Mouse (Mus musculus): Measurements from ENCODE around the gene Hspa1b. TPM values are rescaled to one million over a fixed set of nuclear protein-coding genes. Genes with fewer than 3 reads are reported as not detected.

Hspa1b gene
- polyA plus RNA-seq, 1 experiment from 2014 or later, result 0.07 TPM

Other genes starting within 250 kb of the Hspa1b start
- not detected in 2 replicates for gene C4b, start 215.4 kb downstream of the Hspa1b start, polyA plus RNA-seq (2016; fragmentation: Nextera tagmentation; extraction: Ambion mirVana)
- not detected in 2 replicates for gene Cyp21a1, start 154.7 kb downstream of the Hspa1b start, polyA plus RNA-seq (2016; fragmentation: Nextera tagmentation; extraction: Ambion mirVana)
- 28.6 and 31.6 TPM in 2 replicates for gene Stk19, start 122.3 kb downstream of the Hspa1b start, polyA plus RNA-seq (2016; fragmentation: Nextera tagmentation; extraction: Ambion mirVana)
- gene Dxo, start 122.2 kb downstream of the Hspa1b start, polyA plus RNA-seq (2016; fragmentation: Nextera tagmentation; extraction: Ambion mirVana), result 80.2 and 83.0 TPM in 2 replicates
- gene Skiv2l, start 109.0 kb downstream of the Hspa1b start, polyA plus RNA-seq (2016; fragmentation: Nextera tagmentation; extraction: Ambion mirVana), result 58.0 and 58.3 TPM in 2 replicates
- 150 and 153 TPM in 2 replicates for gene Nelfe, start 108.8 kb downstream of the Hspa1b start, polyA plus RNA-seq (2016; fragmentation: Nextera tagmentation; extraction: Ambion mirVana)
- 1.8 and 2.7 TPM in 2 replicates for gene Cfb, start 96.7 kb downstream of the Hspa1b start, polyA plus RNA-seq (2016; fragmentation: Nextera tagmentation; extraction: Ambion mirVana)
- gene Zbtb12, start 79.8 kb downstream of the Hspa1b start, polyA plus RNA-seq (2016; fragmentation: Nextera tagmentation; extraction: Ambion mirVana), result 6.6 and 7.0 TPM in 2 replicates
- 0.05 and 0.11 TPM in 2 replicates for gene Gm20547, start 77.2 kb downstream of the Hspa1b start, polyA plus RNA-seq (2016; fragmentation: Nextera tagmentation; extraction: Ambion mirVana)
- 0.83 and 1.7 TPM in 2 replicates for gene C2, start 61.0 kb downstream of the Hspa1b start, polyA plus RNA-seq (2016; fragmentation: Nextera tagmentation; extraction: Ambion mirVana)
- gene Ehmt2, start 60.8 kb downstream of the Hspa1b start, polyA plus RNA-seq (2016; fragmentation: Nextera tagmentation; extraction: Ambion mirVana), result 93.3 and 98.8 TPM in 2 replicates
- gene Slc44a4, start 44.8 kb downstream of the Hspa1b start, polyA plus RNA-seq (2016; fragmentation: Nextera tagmentation; extraction: Ambion mirVana), result 0.06 and 0.11 TPM in 2 replicates
- 18.2 and 18.8 TPM in 2 replicates for gene Neu1, start 28.0 kb downstream of the Hspa1b start, polyA plus RNA-seq (2016; fragmentation: Nextera tagmentation; extraction: Ambion mirVana)
- gene Gm20481, start 10.7 kb upstream of the Hspa1b start, polyA plus RNA-seq (2016; fragmentation: Nextera tagmentation; extraction: Ambion mirVana), result not detected in 2 replicates
- gene Hspa1a, start 12.9 kb upstream of the Hspa1b start, polyA plus RNA-seq (2016; fragmentation: Nextera tagmentation; extraction: Ambion mirVana), result 0.94 and 2.1 TPM in 2 replicates
- gene Hspa1l, start 13.5 kb upstream of the Hspa1b start, polyA plus RNA-seq (2016; fragmentation: Nextera tagmentation; extraction: Ambion mirVana), result 1.1 TPM in 2 replicates
- 363 and 375 TPM in 2 replicates for gene Lsm2, start 22.6 kb upstream of the Hspa1b start, polyA plus RNA-seq (2016; fragmentation: Nextera tagmentation; extraction: Ambion mirVana)
- gene Vars, start 41.7 kb upstream of the Hspa1b start, polyA plus RNA-seq (2016; fragmentation: Nextera tagmentation; extraction: Ambion mirVana), result 229 and 234 TPM in 2 replicates
- gene Vwa7, start 57.3 kb upstream of the Hspa1b start, polyA plus RNA-seq (2016; fragmentation: Nextera tagmentation; extraction: Ambion mirVana), result 0.19 and 0.22 TPM in 2 replicates
- 3.0 and 4.1 TPM in 2 replicates for gene Sapcd1, start 68.8 kb upstream of the Hspa1b start, polyA plus RNA-seq (2016; fragmentation: Nextera tagmentation; extraction: Ambion mirVana)
- gene Msh5, start 87.5 kb upstream of the Hspa1b start, polyA plus RNA-seq (2016; fragmentation: Nextera tagmentation; extraction: Ambion mirVana), result 4.3 and 5.1 TPM in 2 replicates
- gene Clic1, start 90.7 kb upstream of the Hspa1b start, polyA plus RNA-seq (2016; fragmentation: Nextera tagmentation; extraction: Ambion mirVana), result 174 and 179 TPM in 2 replicates
- 414 and 441 TPM in 2 replicates for gene Ddah2, start 99.8 kb upstream of the Hspa1b start, polyA plus RNA-seq (2016; fragmentation: Nextera tagmentation; extraction: Ambion mirVana)
- 0.25 TPM in 1 of 2 replicates, not detected in the other for gene Ly6g6c, start 106.2 kb upstream of the Hspa1b start, polyA plus RNA-seq (2016; fragmentation: Nextera tagmentation; extraction: Ambion mirVana)
- 0.59 and 0.72 TPM in 2 replicates for gene Mpig6b, start 106.9 kb upstream of the Hspa1b start, polyA plus RNA-seq (2016; fragmentation: Nextera tagmentation; extraction: Ambion mirVana)
- 1.00 TPM in 1 of 2 replicates, not detected in the other for gene Ly6g6e, start 117.7 kb upstream of the Hspa1b start, polyA plus RNA-seq (2016; fragmentation: Nextera tagmentation; extraction: Ambion mirVana)
- gene Ly6g6d, start 118.8 kb upstream of the Hspa1b start, polyA plus RNA-seq (2016; fragmentation: Nextera tagmentation; extraction: Ambion mirVana), result 1.8 and 2.0 TPM in 2 replicates
- 0.46 and 0.69 TPM in 2 replicates for gene Ly6g6f, start 126.4 kb upstream of the Hspa1b start, polyA plus RNA-seq (2016; fragmentation: Nextera tagmentation; extraction: Ambion mirVana)
- gene Abhd16a, start 130.0 kb upstream of the Hspa1b start, polyA plus RNA-seq (2016; fragmentation: Nextera tagmentation; extraction: Ambion mirVana), result 51.8 and 52.7 TPM in 2 replicates
- gene Ly6g5c, start 149.0 kb upstream of the Hspa1b start, polyA plus RNA-seq (2016; fragmentation: Nextera tagmentation; extraction: Ambion mirVana), result not detected in 2 replicates
- 1.2 and 1.4 TPM in 2 replicates for gene Ly6g5b, start 156.2 kb upstream of the Hspa1b start, polyA plus RNA-seq (2016; fragmentation: Nextera tagmentation; extraction: Ambion mirVana)
- gene Gpank1, start 162.2 kb upstream of the Hspa1b start, polyA plus RNA-seq (2016; fragmentation: Nextera tagmentation; extraction: Ambion mirVana), result 33.9 and 42.2 TPM in 2 replicates
- 290 and 303 TPM in 2 replicates for gene Csnk2b, start 162.8 kb upstream of the Hspa1b start, polyA plus RNA-seq (2016; fragmentation: Nextera tagmentation; extraction: Ambion mirVana)
- gene D17H6S53E, start 167.1 kb upstream of the Hspa1b start, polyA plus RNA-seq (2016; fragmentation: Nextera tagmentation; extraction: Ambion mirVana), result 7.8 and 10.6 TPM in 2 replicates
- 0.74 and 0.97 TPM in 2 replicates for gene Apom, start 172.8 kb upstream of the Hspa1b start, polyA plus RNA-seq (2016; fragmentation: Nextera tagmentation; extraction: Ambion mirVana)
- 65.9 and 69.0 TPM in 2 replicates for gene Bag6, start 175.9 kb upstream of the Hspa1b start, polyA plus RNA-seq (2016; fragmentation: Nextera tagmentation; extraction: Ambion mirVana)
- 195 and 200 TPM in 2 replicates for gene Prrc2a, start 205.7 kb upstream of the Hspa1b start, polyA plus RNA-seq (2016; fragmentation: Nextera tagmentation; extraction: Ambion mirVana)
- 3.3 and 3.9 TPM in 2 replicates for gene Aif1, start 216.8 kb upstream of the Hspa1b start, polyA plus RNA-seq (2016; fragmentation: Nextera tagmentation; extraction: Ambion mirVana)
- gene Lst1, start 229.2 kb upstream of the Hspa1b start, polyA plus RNA-seq (2016; fragmentation: Nextera tagmentation; extraction: Ambion mirVana), result 3.3 and 4.7 TPM in 2 replicates
- gene Ltb, start 235.2 kb upstream of the Hspa1b start, polyA plus RNA-seq (2016; fragmentation: Nextera tagmentation; extraction: Ambion mirVana), result 0.16 and 0.32 TPM in 2 replicates
- 0.10 TPM in 1 of 2 replicates, not detected in the other for gene Tnf, start 242.8 kb upstream of the Hspa1b start, polyA plus RNA-seq (2016; fragmentation: Nextera tagmentation; extraction: Ambion mirVana)
- not detected in 2 replicates for gene Lta, start 246.1 kb upstream of the Hspa1b start, polyA plus RNA-seq (2016; fragmentation: Nextera tagmentation; extraction: Ambion mirVana)

Measured in forebrain, embryonic 10.5 days (tissue).